Mouse (Mus musculus) retina, adult 2 months (tissue): ENCODE measurements around the gene Uckl1.

ENCODE experiments used
- DNase-seq: peaks from one replicate; pipeline ENCODE4 v3.0.0-alpha.2; 2012; ENCODE audit warnings: low read depth, low spot score

The Uckl1 gene

GRCm38 (mm10) chr2:181520118-181520935 lies 64.4 kb downstream of the Uckl1 start, which contains the start of gene Dnajc5:
Dnajc5 (plus strand) TSS chr2:181520485.
- peak; percentile 89 for DNase-seq

- DNase-seq: no peak
Measured at GRCm38 (mm10) chr2:181519201-181519600, 65.5 kb downstream of the Uckl1 start.
